11 mouse cellular contexts compared by ENCODE assay signal in genomic region chr10:85608550-85609278, GRCm38 (mm10).
A peak's percentile ranks its signal among the peaks of the same experiment; 100 is the strongest.
DNase-seq lines count a peak whose midpoint lies in the region.
"Had no signal": no experiment of that assay in that cellular context is flagged by ENCODE, and none has a peak within 500 bp of the region (broad histone marks: within the 10 kb centered on the region; RNA-seq: fewer than 3 reads in every experiment).

No protein-coding gene starts in this region.

- H3K4me1 ChIP-seq in limb, embryonic 10.5 days, result peaks cover 2% of the 10 kb centered on the region; the same call in 1 of the 2 replicates
- H3K4me1 ChIP-seq: megakaryocyte, embryonic 14.5 days; neural tube, embryonic 12.5 days had no signal

- no peak overlapping the region for H3K4me3 ChIP-seq in limb, embryonic 10.5 days
- H3K4me3 ChIP-seq: megakaryocyte, embryonic 14.5 days; neural tube, embryonic 12.5 days had no signal

- H3K27me3 ChIP-seq in limb, embryonic 10.5 days (ENCODE audit: low read depth, poor library complexity, severe bottlenecking), result no peaks in the 10 kb centered on the region
- H3K27me3 ChIP-seq: megakaryocyte, embryonic 14.5 days; neural tube, embryonic 12.5 days had no signal

- no peaks in the 10 kb centered on the region for H3K36me3 ChIP-seq in limb, embryonic 10.5 days
- H3K36me3 ChIP-seq: neural tube, embryonic 12.5 days had no signal

- 90% methylated on average over 14 of the region's 14 CpGs for WGBS in limb, embryonic 10.5 days

- peak; percentile 77 for DNase-seq in Muller cell, postnatal 12 days (ENCODE audit: inconsistent ontology term)
- peak; percentile 50 to 55 for DNase-seq in cerebellum, adult 18-20 months
- peak; percentile 46 to 51 for DNase-seq in frontal cortex, postnatal 25 days (ENCODE audit: low spot score in 2 of 2)
- peak; percentile 18 to 80 for DNase-seq in left cerebral cortex, adult 8-10 months (ENCODE audit: low spot score in 2 of 2)
- no peak for DNase-seq in MN1 (ENCODE audit: low spot score)
- DNase-seq in heart, postnatal 10 days, result no peak
- DNase-seq in retina, embryonic 14.5 days (ENCODE audit: low spot score), result no peak
- DNase-seq in limb, embryonic 10.5 days (ENCODE audit: low spot score), result no peak
- DNase-seq: spleen, adult 18-20 months had no signal

- H3K9me3 ChIP-seq in limb, embryonic 10.5 days (replicated peaks), result no peaks in the 10 kb centered on the region
- H3K9me3 ChIP-seq: neural tube, embryonic 12.5 days had no signal

- H3K27ac ChIP-seq in limb, embryonic 10.5 days, result no peak overlapping the region
- H3K27ac ChIP-seq: neural tube, embryonic 12.5 days had no signal

- intact Hi-C loops in heart, postnatal 10 days (cut with DNase I), result no loop called here

Comparison
In these comparisons a context has a peak if more than half of its experiments do, and no peak if none do; other contexts are left out.
1. DNase-seq: peak in Muller cell, postnatal 12 days (single experiment), cerebellum, adult 18-20 months (2 of 2), frontal cortex, postnatal 25 days (2 of 2) and left cerebral cortex, adult 8-10 months (2 of 2); none in MN1 (single experiment), heart, postnatal 10 days (0 of 2), retina, embryonic 14.5 days (single experiment) and limb, embryonic 10.5 days (single experiment).